Comparison of ENCODE assay signal across 13 mouse cellular contexts in genomic region chr12:32765861-32766260, GRCm38 (mm10). TPM values are rescaled to one million over a fixed set of nuclear protein-coding genes. Genes with fewer than 3 reads are reported as not detected.
DNase-seq lines count a peak whose midpoint lies in the region; ATAC-seq lines count a peak whose summit lies in the region.
"Had no signal": no experiment of that assay in that cellular context is flagged by ENCODE, and none has a peak within 500 bp of the region (broad histone marks: within the 10 kb centered on the region; RNA-seq: fewer than 3 reads in every experiment).

No protein-coding gene starts in this region.

- H3K36me3 ChIP-seq in heart, embryonic 11.5 days (ENCODE audit: control insufficient read depth, insufficient read depth, low read length): no peaks in the 10 kb centered on the region
- H3K36me3 ChIP-seq: embryonic facial prominence, embryonic 15.5 days had no signal

- ATAC-seq in heart, embryonic 11.5 days (replicated peaks; ENCODE audit: insufficient number of reproducible peaks, low FRiP score, low TSS enrichment): no peak

- DNase-seq in heart, adult 18-20 months: peak; percentile 76 to 87
- peak; percentile 12 for DNase-seq in adrenal gland, adult 8-10 months
- peak; percentile 71 for DNase-seq in cerebellum, adult 9-10 months
- DNase-seq in kidney, postnatal 36 days: peak; percentile 41 to 51
- DNase-seq in natural killer cell, adult 2 months (ENCODE audit: low spot score in 2 of 2): no peak
- DNase-seq in layer of hippocampus, adult 9-11 months: no peak
- DNase-seq in embryo, embryonic 10 days (ENCODE audit: low spot score): no peak
- DNase-seq: left cerebral cortex, postnatal 4 days; right cerebral cortex, postnatal 14 days; thymus, adult 18-20 months had no signal

- H3K9ac ChIP-seq in heart, embryonic 11.5 days (ENCODE audit: low read depth, low read length): no peak overlapping the region
- H3K9ac ChIP-seq: embryonic facial prominence, embryonic 15.5 days had no signal

- no peaks in the 10 kb centered on the region for H3K9me3 ChIP-seq in heart, embryonic 11.5 days (replicated peaks; ENCODE audit: control insufficient read depth, low read length)
- H3K9me3 ChIP-seq: embryonic facial prominence, embryonic 15.5 days had no signal

- no peak overlapping the region for H3K4me3 ChIP-seq in heart, embryonic 11.5 days (ENCODE audit: low read depth, low read length)
- H3K4me3 ChIP-seq: embryonic facial prominence, embryonic 15.5 days had no signal

- H3K27me3 ChIP-seq in heart, embryonic 11.5 days (ENCODE audit: control insufficient read depth, insufficient read depth, low read length): peaks cover 7% of the 10 kb centered on the region
- H3K27me3 ChIP-seq: embryonic facial prominence, embryonic 15.5 days had no signal

- no peak overlapping the region for H3K27ac ChIP-seq in heart, embryonic 11.5 days (ENCODE audit: low read depth, low read length)
- H3K27ac ChIP-seq: embryonic facial prominence, embryonic 15.5 days; macrophage had no signal

- H3K4me2 ChIP-seq in heart, embryonic 11.5 days: no peak overlapping the region
- H3K4me2 ChIP-seq: embryonic facial prominence, embryonic 15.5 days had no signal

- peaks cover 4% of the 10 kb centered on the region; the same call in 1 of the 2 replicates for H3K4me1 ChIP-seq in heart, embryonic 11.5 days (ENCODE audit: control insufficient read depth, insufficient read depth, low read length)
- H3K4me1 ChIP-seq: embryonic facial prominence, embryonic 15.5 days had no signal

RNA-seq across cellular contexts. Expression of gene Nampt, which starts 53.5 kb away (rescaled TPM):
- 100 to 1,000 TPM; 127 to 137 TPM for total RNA-seq in heart, adult 18-20 months (2021)
- 21.0 and 21.7 TPM in 2 replicates for polyA plus RNA-seq in heart, embryonic 11.5 days (2014; fragmentation: Nextera tagmentation; extraction: Ambion mirVana)
- total RNA-seq in adrenal gland, adult 8-10 months (2022): 100 to 1,000 TPM in 1 of 4 experiments, 10 to 100 TPM in 3; 43.5 to 135 (median 71.2) TPM

Comparison
In these comparisons a context has a peak if more than half of its experiments do, and no peak if none do; other contexts are left out.
1. DNase-seq: peak in heart, adult 18-20 months (2 of 2), adrenal gland, adult 8-10 months (single experiment), cerebellum, adult 9-10 months (single experiment) and kidney, postnatal 36 days (2 of 2); none in natural killer cell, adult 2 months (0 of 2), layer of hippocampus, adult 9-11 months (single experiment) and embryo, embryonic 10 days (single experiment).